Mouse (Mus musculus) heart, adult 2 months (tissue): ENCODE results near the gene Cirbp.

Source experiments
- CTCF ChIP-seq: fragments of 200-600 bp; IDR thresholded peaks from 2 replicates; pipeline ENCODE4 v1.8.1; 2022; ENCODE audit warnings: antibody characterized with exemption, mild to moderate bottlenecking, moderate library complexity
- EP300 ChIP-seq: fragments of 200-500 bp; IDR thresholded peaks from 2 replicates; pipeline ENCODE4 v1.6.1; 2011; ENCODE audit warnings: low read depth, low read length, control low read depth; ENCODE audit not compliant: insufficient read depth
- POLR2A ChIP-seq: fragments of 200-500 bp; IDR thresholded peaks from 2 replicates; pipeline ENCODE4 v1.6.1; 2011; ENCODE audit warnings: mild to moderate bottlenecking, low read depth, low read length, control low read depth; ENCODE audit not compliant: insufficient read depth

DNA sequence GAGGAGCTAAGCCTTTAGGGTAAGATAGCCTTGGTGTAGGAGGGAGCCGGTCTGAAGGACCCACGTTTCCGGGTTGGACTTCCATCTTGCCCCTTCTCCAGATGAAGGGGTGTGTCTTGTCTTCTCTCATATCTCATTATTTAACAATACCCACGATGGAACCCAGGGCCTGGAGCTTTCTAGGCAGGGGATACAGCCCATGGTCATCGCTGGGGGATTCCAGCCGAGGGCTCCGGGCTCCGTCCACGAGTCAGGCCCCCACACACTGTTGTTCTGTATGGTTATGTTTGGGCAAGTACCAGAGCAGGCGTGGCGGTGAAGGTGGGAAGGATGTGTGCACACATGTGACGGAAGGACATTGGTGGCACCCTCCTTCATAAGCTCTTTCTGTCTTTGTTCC lies 21.6 kb upstream of the Cirbp start:
- TF ChIP-seq CTCF (no peak), POLR2A (no peak), EP300 (no peak)
